Mouse (Mus musculus): ENCODE data around the gene Zfp993. TPM values are rescaled to one million over a fixed set of nuclear protein-coding genes. Genes with fewer than 3 reads are reported as not detected.

The Zfp993 gene
- 1.4 TPM for polyA plus RNA-seq (2017; shearing (Covaris generic))

GRCm38 (mm10) chr4:146610774-146611400 is at the start of gene Zfp993:
Zfp993 (plus strand) TSS chr4:146610961.

Other genes with a start within 250 kb of the Zfp993 start
- gene Zfp992, start 161.9 kb upstream of the Zfp993 start, polyA plus RNA-seq (2017; shearing (Covaris generic)) = 2.0 TPM
- gene Zfp981, start 108.9 kb upstream of the Zfp993 start, polyA plus RNA-seq (2017; shearing (Covaris generic)) = not detected

Data from effector memory CD4-positive, alpha-beta T cell, adult 5 months (primary cell).